Mouse (Mus musculus) spleen, adult 2 months (tissue): Measurements from ENCODE around the gene Polr3b. TPM values are rescaled to one million over a fixed set of nuclear protein-coding genes. Genes with fewer than 3 reads are reported as not detected.

Experiments used
- DNase-seq, 2 experiments: peaks; one replicate each; pipeline versions ENCODE4 v3.0.0 to v3.0.0-alpha.2; 2012 to 2021; ENCODE audit warnings: low spot score in 2 of 2, low read depth in 1 of 2
- H3K27ac ChIP-seq: fragments of 200-500 bp; 2 replicates; pipeline ENCODE4 v1.5.1; 2012; ENCODE audit warnings: low read length, inconsistent platforms; ENCODE audit not compliant: insufficient read depth
- H3K27me3 ChIP-seq: fragments of 200-500 bp; 2 replicates; pipeline ENCODE4 v1.6.1; 2012; ENCODE audit warnings: mild to moderate bottlenecking, moderate library complexity, low read length, inconsistent platforms; ENCODE audit not compliant: control insufficient read depth, insufficient read depth
- H3K36me3 ChIP-seq: fragments of 200-500 bp; 2 replicates; pipeline ENCODE4 v1.6.1; 2012; ENCODE audit warnings: mild to moderate bottlenecking, low read length, inconsistent platforms; ENCODE audit not compliant: control insufficient read depth, insufficient read depth
- H3K4me1 ChIP-seq: fragments of 200-500 bp; 2 replicates; pipeline ENCODE4 v1.6.1; 2011; ENCODE audit warnings: inconsistent platforms; ENCODE audit not compliant: control insufficient read depth, insufficient read depth, insufficient read length
- H3K4me3 ChIP-seq: fragments of 200-500 bp; 2 replicates; pipeline ENCODE4 v1.5.1; 2011; ENCODE audit warnings: mild to moderate bottlenecking, inconsistent platforms; ENCODE audit not compliant: insufficient read depth, insufficient read length; ENCODE audit errors: extremely low read depth
- CTCF ChIP-seq: fragments of 200-500 bp; IDR thresholded peaks from 2 replicates; pipeline ENCODE4 v1.5.1; 2011; ENCODE audit warnings: mild to moderate bottlenecking, inconsistent platforms; ENCODE audit not compliant: insufficient read depth, insufficient read length, insufficient replicate concordance; ENCODE audit errors: extremely low read depth
- POLR2A ChIP-seq: fragments of 200-500 bp; IDR thresholded peaks from 2 replicates; pipeline ENCODE4 v1.6.1; 2011; ENCODE audit warnings: low read depth, low read length, inconsistent platforms
- WGBS: fragments of 180-500 bp; shearing (Covaris S2); methylation state at CpG from one replicate; pipeline ENCODE4 v1.1.7; 2018; 5-methylcytosine and 5-hydroxymethylcytosine counted together
- polyA plus RNA-seq: library from polyadenylated mRNA; depleted of rRNA; stranded (reverse); fragments of >200 nt; gene quantifications from 2 replicates; pipeline ENCODE4 v1.2.3, GENCODE M21; 2012; rRNA removed

Gene Polr3b
- polyA plus RNA-seq, 1 experiment, result 4.8 TPM

DNA sequence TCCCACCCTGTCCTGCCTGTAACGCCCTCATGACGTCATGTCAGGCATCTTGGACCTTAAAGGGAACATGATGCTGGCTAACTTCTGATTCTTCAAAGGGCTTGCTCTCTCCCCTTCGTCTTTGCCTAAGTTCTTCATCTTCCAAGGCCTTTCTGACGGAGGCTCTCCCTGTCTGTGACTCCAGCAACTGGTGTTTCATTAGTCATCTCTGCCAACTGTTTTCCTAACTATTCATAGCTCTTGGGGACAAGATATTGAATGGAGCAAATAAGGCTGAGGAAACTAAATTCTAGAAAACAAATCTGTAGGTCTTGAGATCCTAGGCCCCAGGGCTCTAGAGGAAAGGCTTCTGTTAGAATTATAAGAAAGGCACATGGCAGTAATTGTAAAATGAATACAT is 151.8 kb downstream of the Polr3b start:
- no peak for DNase-seq
- no peak overlapping the region for H3K4me3 ChIP-seq
- no peaks in the 10 kb centered on the region for H3K36me3 ChIP-seq
- TF ChIP-seq POLR2A (no peak), CTCF (no peak)
- peaks cover 22% of the 10 kb centered on the region; the same call in 1 of the 2 replicates for H3K4me1 ChIP-seq
- H3K27ac ChIP-seq, result no peak overlapping the region
- no peaks in the 10 kb centered on the region for H3K27me3 ChIP-seq
- 88% methylated on average over 4 of the region's 4 CpGs for WGBS

DNA sequence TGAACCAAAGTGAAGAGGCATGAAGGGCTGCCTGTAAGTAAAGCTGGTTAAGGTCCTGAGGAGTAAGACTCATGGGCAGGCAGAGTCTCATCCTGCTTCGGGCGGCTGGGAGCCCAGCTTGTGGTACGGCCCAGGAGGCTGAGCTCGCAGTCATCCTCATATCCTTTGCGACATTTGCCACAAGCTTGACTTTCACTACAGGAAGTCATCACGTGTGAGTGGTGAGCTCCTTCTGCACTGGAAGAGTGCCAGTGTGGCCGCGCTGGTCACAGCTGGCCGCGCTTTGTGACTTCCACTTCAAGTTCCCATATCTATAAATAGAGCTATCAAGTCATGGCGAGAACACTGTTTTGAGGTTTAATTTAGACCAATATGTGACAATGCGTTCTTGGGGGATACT is 152.5 kb downstream of the Polr3b start:
- peak; percentile 80 to 85 for DNase-seq
- Histone ChIP-seq H3K27ac (no peak overlapping the region), H3K36me3 (no peaks in the 10 kb centered on the region), H3K27me3 (no peaks in the 10 kb centered on the region), H3K4me1 (peaks cover 20% of the 10 kb centered on the region; the same call in 1 of the 2 replicates), H3K4me3 (no peak overlapping the region)
- 2% methylated on average over 12 of the region's 12 CpGs for WGBS
- no peak for TF ChIP-seq POLR2A
- TF ChIP-seq CTCF, result no peak

Other genes with a start within 250 kb of the Polr3b start
- 7.0 and 8.3 TPM in 2 replicates for gene Nuak1, start 181.7 kb upstream of the Polr3b start, polyA plus RNA-seq
- gene Ckap4, start 88.2 kb upstream of the Polr3b start, polyA plus RNA-seq, result 10.5 and 14.4 TPM in 2 replicates
- 81.2 and 103 TPM in 2 replicates for gene Tcp11l2, start 45.7 kb upstream of the Polr3b start, polyA plus RNA-seq
- gene Rfx4, start 133.8 kb downstream of the Polr3b start, polyA plus RNA-seq, result not detected in 2 replicates